Mouse (Mus musculus): ENCODE measurements at regions not wholly inside any gene's neighbourhood (a gene's known extent, or its start where the extent isn't known, plus 50 kb on each side); places are given as distances from the start of the nearest gene placed in this dataset.

- H3K27me3 ChIP-seq (ENCODE audit: control insufficient read depth, insufficient read depth, low read length) = no peaks in the 10 kb centered on the region
- H3K9me3 ChIP-seq (ENCODE audit: control insufficient read depth, low read depth, low read length) = no peaks in the 10 kb centered on the region
- no peak overlapping the region for H3K27ac ChIP-seq (ENCODE audit: low read length)
- 86% methylated on average over 5 of the region's 5 CpGs for WGBS
- H3K36me3 ChIP-seq (ENCODE audit: control insufficient read depth, insufficient read depth, low read length) = no peaks in the 10 kb centered on the region
- no peak overlapping the region for H3K4me3 ChIP-seq (ENCODE audit: low read depth, low read length)
- no peak overlapping the region for H3K9ac ChIP-seq (replicated peaks; ENCODE audit: low read depth, low read length)
- no peaks in the 10 kb centered on the region for H3K4me1 ChIP-seq (ENCODE audit: control insufficient read depth, insufficient read depth, low read length)
- H3K4me2 ChIP-seq (replicated peaks; ENCODE audit: low read depth, low read length) = no peak overlapping the region
- no peak for ATAC-seq (ENCODE audit: insufficient number of reproducible peaks, insufficient read depth, low FRiP score, low read depth)
Observed at GRCm38 (mm10) chr9:43976366-43976765, 66.8 kb upstream of the Thy1 start.

GRCm38 (mm10) chr9:43977773-43978172, 65.4 kb upstream of the Thy1 start:
- Histone ChIP-seq H3K4me3 (ENCODE audit: low read depth, low read length) (no peak overlapping the region), H3K4me2 (replicated peaks; ENCODE audit: low read depth, low read length) (no peak overlapping the region), H3K9me3 (ENCODE audit: control insufficient read depth, low read depth, low read length) (no peaks in the 10 kb centered on the region), H3K4me1 (ENCODE audit: control insufficient read depth, insufficient read depth, low read length) (no peaks in the 10 kb centered on the region), H3K27me3 (ENCODE audit: control insufficient read depth, insufficient read depth, low read length) (no peaks in the 10 kb centered on the region), H3K27ac (ENCODE audit: low read length) (no peak overlapping the region), H3K9ac (replicated peaks; ENCODE audit: low read depth, low read length) (no peak overlapping the region), H3K36me3 (ENCODE audit: control insufficient read depth, insufficient read depth, low read length) (no peaks in the 10 kb centered on the region)
- 83% methylated on average over 3 of the region's 3 CpGs for WGBS
- no peak for ATAC-seq (ENCODE audit: insufficient number of reproducible peaks, insufficient read depth, low FRiP score, low read depth)

- no peak for ATAC-seq (ENCODE audit: insufficient number of reproducible peaks, insufficient read depth, low FRiP score, low read depth)
- Histone ChIP-seq H3K4me2 (replicated peaks; ENCODE audit: low read depth, low read length) (no peak overlapping the region), H3K27ac (ENCODE audit: low read length) (no peak overlapping the region), H3K4me1 (ENCODE audit: control insufficient read depth, insufficient read depth, low read length) (no peaks in the 10 kb centered on the region), H3K27me3 (ENCODE audit: control insufficient read depth, insufficient read depth, low read length) (no peaks in the 10 kb centered on the region), H3K36me3 (ENCODE audit: control insufficient read depth, insufficient read depth, low read length) (no peaks in the 10 kb centered on the region), H3K4me3 (ENCODE audit: low read depth, low read length) (no peak overlapping the region), H3K9me3 (ENCODE audit: control insufficient read depth, low read depth, low read length) (no peaks in the 10 kb centered on the region), H3K9ac (replicated peaks; ENCODE audit: low read depth, low read length) (no peak overlapping the region)
- 31% methylated on average over 8 of the region's 8 CpGs for WGBS
Observed at GRCm38 (mm10) chr9:43981376-43981775, 61.8 kb upstream of the Thy1 start.

- Histone ChIP-seq H3K27me3 (ENCODE audit: control insufficient read depth, insufficient read depth, low read length) (no peaks in the 10 kb centered on the region), H3K27ac (ENCODE audit: low read length) (no peak overlapping the region), H3K4me1 (ENCODE audit: control insufficient read depth, insufficient read depth, low read length) (no peaks in the 10 kb centered on the region), H3K36me3 (ENCODE audit: control insufficient read depth, insufficient read depth, low read length) (no peaks in the 10 kb centered on the region), H3K4me3 (ENCODE audit: low read depth, low read length) (no peak overlapping the region), H3K4me2 (replicated peaks; ENCODE audit: low read depth, low read length) (no peak overlapping the region), H3K9ac (replicated peaks; ENCODE audit: low read depth, low read length) (no peak overlapping the region), H3K9me3 (ENCODE audit: control insufficient read depth, low read depth, low read length) (no peaks in the 10 kb centered on the region)
- ATAC-seq (ENCODE audit: insufficient number of reproducible peaks, insufficient read depth, low FRiP score, low read depth) = no peak
- WGBS = 66% methylated on average over 5 of the region's 5 CpGs
Observed at GRCm38 (mm10) chr9:43982359-43982889, 60.8 kb upstream of the Thy1 start.

GRCm38 (mm10) chr9:43983220-43983619, 60.0 kb upstream of the Thy1 start:
- H3K4me3 ChIP-seq (ENCODE audit: low read depth, low read length) = no peak overlapping the region
- H3K9me3 ChIP-seq (ENCODE audit: control insufficient read depth, low read depth, low read length) = no peaks in the 10 kb centered on the region
- H3K27me3 ChIP-seq (ENCODE audit: control insufficient read depth, insufficient read depth, low read length) = no peaks in the 10 kb centered on the region
- no peak overlapping the region for H3K27ac ChIP-seq (ENCODE audit: low read length)
- H3K4me1 ChIP-seq (ENCODE audit: control insufficient read depth, insufficient read depth, low read length) = no peaks in the 10 kb centered on the region
- H3K36me3 ChIP-seq (ENCODE audit: control insufficient read depth, insufficient read depth, low read length) = no peaks in the 10 kb centered on the region
- H3K4me2 ChIP-seq (replicated peaks; ENCODE audit: low read depth, low read length) = no peak overlapping the region
- no peak for ATAC-seq (ENCODE audit: insufficient number of reproducible peaks, insufficient read depth, low FRiP score, low read depth)
- no peak overlapping the region for H3K9ac ChIP-seq (replicated peaks; ENCODE audit: low read depth, low read length)
- 56% methylated on average over 2 of the region's 2 CpGs for WGBS

GRCm38 (mm10) chr9:43984181-43985062, 58.8 kb upstream of the Thy1 start:
- Histone ChIP-seq H3K36me3 (ENCODE audit: control insufficient read depth, insufficient read depth, low read length) (no peaks in the 10 kb centered on the region), H3K27ac (ENCODE audit: low read length) (no peak overlapping the region), H3K4me2 (replicated peaks; ENCODE audit: low read depth, low read length) (no peak overlapping the region), H3K9ac (replicated peaks; ENCODE audit: low read depth, low read length) (no peak overlapping the region), H3K9me3 (ENCODE audit: control insufficient read depth, low read depth, low read length) (no peaks in the 10 kb centered on the region), H3K4me3 (ENCODE audit: low read depth, low read length) (no peak overlapping the region), H3K27me3 (ENCODE audit: control insufficient read depth, insufficient read depth, low read length) (no peaks in the 10 kb centered on the region), H3K4me1 (ENCODE audit: control insufficient read depth, insufficient read depth, low read length) (0 out of 2 replicates have a peak, but pooled peaks cover 3% of the 10 kb centered on the region)
- ATAC-seq (ENCODE audit: insufficient number of reproducible peaks, insufficient read depth, low FRiP score, low read depth) = peak; percentile 26; the same call in 1 of the 2 replicates
- WGBS = 46% methylated on average over 8 of the region's 8 CpGs

GRCm38 (mm10) chr9:43987957-43988356, 55.2 kb upstream of the Thy1 start:
- Histone ChIP-seq H3K4me3 (ENCODE audit: low read depth, low read length) (no peak overlapping the region), H3K4me2 (replicated peaks; ENCODE audit: low read depth, low read length) (no peak overlapping the region), H3K4me1 (ENCODE audit: control insufficient read depth, insufficient read depth, low read length) (0 out of 2 replicates have a peak, but pooled peaks cover 3% of the 10 kb centered on the region), H3K9me3 (ENCODE audit: control insufficient read depth, low read depth, low read length) (no peaks in the 10 kb centered on the region; the same call in 1 of the 2 replicates), H3K27ac (ENCODE audit: low read length) (no peak overlapping the region), H3K9ac (replicated peaks; ENCODE audit: low read depth, low read length) (no peak overlapping the region), H3K27me3 (ENCODE audit: control insufficient read depth, insufficient read depth, low read length) (no peaks in the 10 kb centered on the region), H3K36me3 (ENCODE audit: control insufficient read depth, insufficient read depth, low read length) (no peaks in the 10 kb centered on the region)
- 85% methylated on average over 6 of the region's 6 CpGs for WGBS
- ATAC-seq (ENCODE audit: insufficient number of reproducible peaks, insufficient read depth, low FRiP score, low read depth) = no peak

- WGBS = 43% methylated on average over 13 of the region's 13 CpGs
- H3K9me3 ChIP-seq (ENCODE audit: control insufficient read depth, low read depth, low read length) = no peaks in the 10 kb centered on the region; the same call in 1 of the 2 replicates
- no peak overlapping the region for H3K4me2 ChIP-seq (replicated peaks; ENCODE audit: low read depth, low read length)
- H3K4me3 ChIP-seq (ENCODE audit: low read depth, low read length) = no peak overlapping the region
- no peaks in the 10 kb centered on the region for H3K27me3 ChIP-seq (ENCODE audit: control insufficient read depth, insufficient read depth, low read length)
- no peak overlapping the region for H3K9ac ChIP-seq (replicated peaks; ENCODE audit: low read depth, low read length)
- peaks cover 11% of the 10 kb centered on the region for H3K4me1 ChIP-seq (ENCODE audit: control insufficient read depth, insufficient read depth, low read length)
- no peaks in the 10 kb centered on the region for H3K36me3 ChIP-seq (ENCODE audit: control insufficient read depth, insufficient read depth, low read length)
- no peak overlapping the region; the same call in 1 of the 2 replicates for H3K27ac ChIP-seq (ENCODE audit: low read length)
- no peak for ATAC-seq (ENCODE audit: insufficient number of reproducible peaks, insufficient read depth, low FRiP score, low read depth)
Observed at GRCm38 (mm10) chr9:43988981-43989860, 54.0 kb upstream of the Thy1 start.
